Mouse (Mus musculus) 3134 (cell line): ENCODE measurements around the gene Ank3.

ENCODE experiments used
- DNase-seq: peaks from one replicate; pipeline ENCODE4 v3.0.0-alpha.2; 2011; ENCODE audit warnings: low spot score; ENCODE audit not compliant: insufficient read length; ENCODE audit errors: extremely low read depth

The Ank3 gene

GRCm38 (mm10) chr10:69738741-69739271 lies 340.2 kb downstream of the Ank3 start:
- DNase-seq, result no peak

DNA sequence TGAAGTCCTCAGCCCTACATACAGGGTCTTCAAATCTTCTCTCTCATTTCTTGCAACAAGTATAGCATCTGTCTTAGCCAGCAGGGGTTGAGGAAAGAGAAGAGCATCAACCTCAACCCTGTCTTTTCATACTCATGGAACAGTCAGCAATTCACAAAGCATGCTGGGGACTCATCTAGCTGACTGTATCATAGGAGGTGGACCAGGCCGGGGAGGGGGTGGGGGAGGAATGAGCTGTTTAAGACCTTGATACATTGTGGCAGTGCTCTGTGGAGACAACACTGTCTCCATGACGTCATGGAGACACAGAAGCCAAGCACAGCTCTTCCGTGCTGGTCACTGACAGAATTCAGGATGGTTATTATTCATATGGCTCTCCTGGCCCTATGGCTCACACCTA lies 344.0 kb downstream of the Ank3 start:
- DNase-seq, result no peak

- DNase-seq, result no peak
Observed at GRCm38 (mm10) chr10:69744181-69744580, 345.6 kb downstream of the Ank3 start.

DNA sequence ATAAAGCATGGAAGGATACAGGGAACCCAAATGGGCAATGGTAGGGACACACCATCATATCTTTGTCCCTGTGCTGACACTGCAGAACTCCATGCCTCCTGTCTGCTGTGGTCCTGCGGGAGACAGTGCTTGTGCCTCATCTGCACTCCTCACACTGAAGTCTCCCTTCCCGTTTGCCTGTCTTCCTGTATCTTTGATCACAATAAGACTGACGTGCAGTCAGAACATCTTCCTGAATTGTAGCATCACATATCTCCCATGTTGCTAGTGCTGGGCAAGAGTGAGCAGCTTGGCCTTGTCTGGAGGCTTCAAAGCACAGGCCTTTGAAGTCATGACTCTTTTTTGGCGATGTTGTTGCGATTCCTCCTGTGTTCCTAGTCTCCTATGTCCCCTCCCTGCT lies 346.3 kb downstream of the Ank3 start:
- no peak for DNase-seq

GRCm38 (mm10) chr10:69746322-69746721 lies 347.7 kb downstream of the Ank3 start:
- no peak for DNase-seq

DNA sequence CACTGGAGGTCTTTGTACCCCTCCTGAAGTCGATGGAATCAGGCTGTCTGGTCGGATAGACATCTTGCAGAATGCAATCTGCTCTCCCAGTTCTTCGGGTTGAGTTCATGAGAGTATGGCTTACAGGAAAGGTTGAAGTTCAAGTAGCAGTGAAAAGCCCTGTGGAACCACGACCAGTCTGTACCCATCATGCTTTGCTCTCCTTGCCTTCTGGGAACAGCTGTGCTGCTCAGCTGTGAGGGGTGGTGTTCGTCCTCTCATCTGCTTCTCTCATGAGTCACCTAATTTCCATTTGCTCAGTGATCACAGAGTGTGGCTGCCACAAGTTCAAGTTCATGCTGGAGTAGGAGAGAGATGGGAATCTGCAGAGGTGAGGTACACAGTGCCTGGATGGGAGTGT lies 348.2 kb downstream of the Ank3 start:
- no peak for DNase-seq

- no peak for DNase-seq
Observed at GRCm38 (mm10) chr10:69751416-69751815, 352.8 kb downstream of the Ank3 start.

DNA sequence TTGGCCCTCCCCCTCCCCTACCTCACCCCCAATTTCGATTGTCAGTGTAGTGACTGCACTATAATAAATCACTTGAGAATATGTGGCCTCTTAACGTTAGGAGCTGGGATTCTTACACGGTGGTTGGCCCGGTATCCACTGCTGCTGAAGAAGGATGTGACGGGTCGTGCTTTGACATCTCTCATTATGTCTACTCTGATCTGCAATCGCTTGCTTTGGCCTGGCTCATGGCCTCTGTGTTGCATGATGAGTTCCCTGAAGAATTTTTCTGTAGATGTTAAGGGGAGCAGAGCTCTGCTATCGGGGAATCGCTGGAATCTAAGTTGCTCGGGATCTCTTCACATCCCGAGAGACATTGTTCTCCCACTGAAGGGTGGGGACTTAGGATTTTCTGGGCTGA lies 354.9 kb downstream of the Ank3 start:
- no peak for DNase-seq

DNA sequence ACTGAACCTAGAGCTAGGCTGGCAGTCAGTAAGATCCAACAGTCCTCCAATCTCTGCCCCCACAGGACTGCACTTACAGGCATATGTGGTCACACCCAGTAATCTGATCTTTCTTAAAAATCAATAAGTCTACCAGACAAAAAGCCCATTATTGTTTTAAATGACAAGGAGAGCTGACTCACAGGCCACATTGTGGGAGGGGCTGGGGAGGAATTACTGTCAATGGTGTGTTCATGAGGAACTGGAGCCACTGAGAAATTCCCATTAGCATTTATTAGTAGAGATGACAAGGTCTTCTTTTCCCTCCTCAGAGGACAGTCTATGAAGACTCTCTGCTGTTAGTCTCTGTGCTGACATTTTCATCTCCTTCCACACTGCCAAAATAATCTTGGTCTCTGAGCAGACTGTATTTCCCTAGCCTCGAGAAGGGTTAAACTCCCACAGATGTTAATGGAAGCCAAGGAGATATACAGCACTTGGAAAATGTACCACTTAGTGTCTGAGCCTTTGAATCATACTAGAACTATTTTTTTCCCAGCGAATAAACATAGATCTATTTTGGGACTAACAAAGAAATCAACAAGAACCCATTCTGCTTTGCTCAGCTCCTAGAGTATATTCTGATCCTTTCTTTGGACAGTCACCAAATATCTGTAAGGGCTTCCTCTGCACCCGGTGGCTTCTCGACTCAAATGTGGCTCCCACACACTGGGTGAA lies 358.5 kb downstream of the Ank3 start:
- peak; percentile 25 for DNase-seq

DNA sequence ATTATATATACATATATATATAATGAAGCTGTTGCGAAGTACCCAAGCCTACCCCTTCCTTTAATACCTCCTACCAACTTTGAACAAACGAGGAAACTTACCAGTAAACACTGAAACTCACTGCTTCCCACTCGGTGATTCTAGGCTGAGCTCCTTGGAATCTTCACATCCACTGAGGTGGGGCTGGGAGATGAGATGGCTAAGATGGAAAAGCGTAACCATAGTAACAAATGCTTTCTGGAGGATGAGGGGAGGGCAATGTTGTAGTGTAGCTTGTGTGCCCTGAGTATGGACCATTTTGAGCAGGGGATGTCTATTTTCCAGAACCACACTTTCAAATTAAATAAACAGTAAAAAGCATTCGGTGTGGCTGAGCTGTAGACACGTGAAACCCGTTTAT lies 364.4 kb downstream of the Ank3 start:
- DNase-seq, result no peak

GRCm38 (mm10) chr10:69764402-69764801 lies 365.8 kb downstream of the Ank3 start:
- no peak for DNase-seq

DNA sequence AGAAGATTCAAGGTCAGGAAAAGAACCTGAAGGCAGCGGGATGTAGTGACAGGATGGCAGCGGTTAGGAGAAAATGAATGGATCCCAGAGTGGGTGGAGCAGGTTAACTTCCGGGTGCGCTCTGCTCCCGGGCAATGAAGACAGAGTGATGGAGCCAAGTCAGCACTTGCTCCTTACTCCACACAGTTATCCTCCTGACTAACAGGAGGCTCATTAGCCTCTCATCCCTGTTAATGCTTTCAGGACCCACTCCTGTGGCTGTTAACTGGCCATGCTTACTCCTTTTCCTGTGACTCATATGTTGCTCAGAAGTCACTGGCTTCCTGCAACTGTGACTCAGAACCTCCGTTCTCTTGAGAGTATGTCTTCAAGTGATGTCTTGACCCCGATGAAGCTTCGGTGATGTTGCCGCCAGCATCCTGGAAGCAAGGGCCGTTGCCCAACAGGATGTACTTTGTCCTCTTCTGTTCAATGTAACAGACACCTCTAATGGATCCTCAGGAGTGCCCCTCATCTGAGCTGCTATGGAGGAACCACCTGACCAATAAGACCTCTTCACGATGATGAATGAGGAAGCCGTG lies 378.6 kb downstream of the Ank3 start:
- DNase-seq, result peak; percentile 76

DNA sequence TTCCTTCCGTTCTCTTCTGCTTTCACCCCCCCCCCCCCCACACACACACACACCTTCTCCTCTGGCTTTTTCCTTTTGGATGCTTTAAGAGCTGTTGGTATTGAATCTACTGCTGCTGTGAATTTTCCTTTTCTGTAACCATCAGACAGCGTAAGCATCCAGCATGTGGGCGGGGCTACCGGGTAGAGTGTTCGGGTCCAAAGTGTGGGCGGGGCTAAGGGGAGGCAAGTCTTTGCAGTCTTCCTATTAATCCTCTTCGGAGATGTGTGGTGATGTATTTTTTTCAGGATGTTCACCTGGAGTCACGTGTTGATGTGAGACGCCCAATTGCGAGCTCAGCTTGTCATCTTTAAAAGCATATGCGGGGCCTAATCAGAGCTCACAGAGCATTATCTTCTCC lies 379.2 kb downstream of the Ank3 start:
- DNase-seq, result peak; percentile 70

DNA sequence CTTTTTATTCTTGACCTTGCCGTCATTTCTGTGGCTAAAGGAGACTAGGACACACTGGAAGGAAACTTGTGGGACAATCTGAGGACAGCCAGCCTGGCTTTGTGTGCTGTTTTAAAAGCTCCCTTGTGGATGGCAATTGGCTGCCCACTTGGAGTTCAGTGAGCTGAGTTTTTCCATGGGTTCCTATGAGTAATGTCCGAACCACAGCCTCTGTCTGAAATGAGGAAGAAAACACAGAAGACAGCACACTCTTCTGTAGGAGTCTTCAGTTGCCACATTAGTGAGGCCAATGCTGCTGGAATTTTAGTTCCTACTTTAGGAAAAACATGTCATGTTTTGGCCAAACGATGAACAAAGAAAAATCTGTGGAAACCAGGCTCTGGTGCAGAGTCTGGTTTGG lies 380.7 kb downstream of the Ank3 start:
- DNase-seq, result no peak

DNA sequence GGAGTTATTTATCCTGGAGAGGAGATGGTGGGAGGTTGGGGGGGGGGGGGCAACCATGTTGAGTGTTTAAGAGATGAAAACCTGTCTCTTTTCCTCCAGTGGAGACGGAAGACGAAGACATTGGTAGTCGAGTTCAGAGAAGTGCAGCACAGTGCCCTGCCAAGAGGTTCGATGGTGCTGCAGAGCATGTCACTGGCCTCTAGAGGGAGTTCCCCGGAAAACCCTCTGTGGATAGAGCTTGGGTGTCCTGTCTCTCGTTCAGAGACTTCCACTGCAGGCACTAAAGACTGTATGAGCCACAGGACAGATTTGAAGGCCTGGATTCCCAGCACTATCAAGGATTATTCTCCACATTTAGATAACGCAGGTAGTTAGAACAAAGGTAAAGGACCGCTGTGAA lies 382.9 kb downstream of the Ank3 start:
- no peak for DNase-seq

DNA sequence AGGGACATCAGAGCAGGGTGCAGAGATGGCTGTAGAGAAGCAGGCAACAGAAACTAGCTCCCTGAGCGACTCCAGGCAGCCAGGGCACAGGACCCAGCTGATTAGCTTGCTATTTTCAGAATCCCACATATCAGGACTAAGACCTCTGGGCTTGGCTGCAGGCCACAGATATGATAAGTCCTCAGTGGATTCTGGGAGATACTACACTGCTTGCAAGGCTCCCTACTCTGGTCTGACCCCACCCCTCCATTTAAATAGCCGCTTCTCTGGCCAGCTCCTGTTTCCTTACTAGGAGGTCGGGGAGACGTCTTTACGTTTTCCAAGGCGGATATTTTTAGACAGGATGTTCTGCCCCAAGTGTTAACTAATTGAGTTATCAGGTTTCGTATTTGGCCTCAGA lies 386.7 kb downstream of the Ank3 start:
- DNase-seq, result no peak

- DNase-seq, result no peak
Observed at GRCm38 (mm10) chr10:69785692-69786091, 387.1 kb downstream of the Ank3 start.

GRCm38 (mm10) chr10:69786220-69786993 lies 387.8 kb downstream of the Ank3 start:
- DNase-seq, result no peak

DNA sequence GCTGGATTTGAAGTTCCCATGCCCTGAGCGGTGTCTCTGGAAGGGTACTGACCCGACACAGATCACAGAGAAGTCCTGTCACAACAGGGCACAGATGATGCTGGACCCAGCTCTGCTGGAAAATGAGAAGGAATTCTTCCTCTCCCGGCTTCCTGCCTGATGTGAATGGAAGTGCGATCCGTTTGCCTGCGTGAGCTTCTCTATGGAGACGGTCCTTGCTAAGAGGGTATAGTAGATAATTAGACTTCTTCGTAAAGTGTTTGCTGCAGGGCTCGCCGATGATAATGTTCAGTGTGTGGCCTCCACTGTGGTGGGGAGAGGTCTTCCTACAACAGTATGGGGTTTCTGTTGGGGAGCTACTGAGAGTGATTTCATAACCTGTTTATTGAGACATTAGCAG lies 388.8 kb downstream of the Ank3 start:
- no peak for DNase-seq

DNA sequence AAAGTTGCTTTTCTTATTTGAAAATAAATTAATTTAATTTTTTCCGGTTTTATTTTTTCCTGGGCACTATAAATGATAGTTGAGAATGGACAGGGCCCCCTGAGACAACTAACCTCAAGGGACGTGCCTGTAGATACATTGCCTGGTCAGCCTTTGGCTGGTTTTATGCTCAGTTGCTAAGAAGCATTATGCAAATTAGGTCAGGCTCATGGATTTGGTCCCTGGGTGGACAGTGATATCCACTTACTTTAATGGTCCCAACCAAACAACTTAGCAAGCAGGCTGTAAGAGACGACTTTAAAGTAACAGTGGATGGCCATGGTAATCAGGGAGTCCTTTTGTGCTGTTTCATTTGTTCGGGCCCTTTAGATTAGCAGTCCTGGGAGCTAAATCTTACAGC lies 392.0 kb downstream of the Ank3 start:
- DNase-seq, result no peak

DNA sequence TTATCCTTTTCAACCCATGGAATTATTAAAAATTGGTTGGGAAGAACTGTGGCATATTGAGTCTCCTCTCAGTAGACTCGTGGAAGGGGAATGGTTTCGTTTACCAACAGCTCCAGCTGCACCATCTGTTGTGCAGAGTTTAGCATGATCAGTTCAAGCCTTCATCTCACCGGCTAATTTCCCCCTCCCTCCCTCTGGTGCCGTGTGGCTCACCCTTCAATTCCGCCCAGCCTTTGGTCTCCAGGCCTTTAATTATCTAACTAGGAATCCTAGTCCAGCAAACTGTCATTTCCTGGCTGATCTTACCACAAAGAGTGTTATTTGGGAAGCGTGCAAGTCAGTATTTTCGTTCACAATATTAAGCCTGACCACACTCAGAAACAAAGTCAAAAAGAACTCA lies 393.4 kb downstream of the Ank3 start:
- DNase-seq, result no peak

GRCm38 (mm10) chr10:69792400-69792799 lies 393.8 kb downstream of the Ank3 start:
- no peak for DNase-seq
